Mouse (Mus musculus): ENCODE measurements around the gene Nr4a1. TPM values are rescaled to one million over a fixed set of nuclear protein-coding genes. Genes with fewer than 3 reads are reported as not detected.

Gene Nr4a1
- total RNA-seq, 2 experiments from 2014 or later: 52.2 to 90.7 TPM

DNA sequence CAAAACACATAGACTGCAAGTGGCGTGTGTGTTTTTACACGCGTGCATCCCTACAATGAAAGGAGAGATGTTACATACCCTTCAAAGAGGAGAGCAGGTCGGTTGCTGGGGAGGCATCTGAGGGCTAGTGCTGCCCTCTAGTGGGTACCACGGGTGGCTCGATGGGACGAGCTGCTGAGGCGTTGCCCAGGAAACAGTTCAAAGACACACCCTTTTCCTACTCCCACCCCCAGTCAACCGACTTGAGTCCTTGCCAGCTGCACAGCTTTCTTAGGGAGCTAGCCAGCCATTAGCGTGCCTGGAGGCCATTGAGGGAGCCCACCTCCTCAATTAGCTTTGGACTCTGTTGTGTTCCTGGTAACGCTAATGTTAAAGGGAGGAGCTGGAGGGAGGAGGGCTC, 61.8 kb downstream of the Nr4a1 start:
- peak; percentile 85 for DNase-seq

DNA sequence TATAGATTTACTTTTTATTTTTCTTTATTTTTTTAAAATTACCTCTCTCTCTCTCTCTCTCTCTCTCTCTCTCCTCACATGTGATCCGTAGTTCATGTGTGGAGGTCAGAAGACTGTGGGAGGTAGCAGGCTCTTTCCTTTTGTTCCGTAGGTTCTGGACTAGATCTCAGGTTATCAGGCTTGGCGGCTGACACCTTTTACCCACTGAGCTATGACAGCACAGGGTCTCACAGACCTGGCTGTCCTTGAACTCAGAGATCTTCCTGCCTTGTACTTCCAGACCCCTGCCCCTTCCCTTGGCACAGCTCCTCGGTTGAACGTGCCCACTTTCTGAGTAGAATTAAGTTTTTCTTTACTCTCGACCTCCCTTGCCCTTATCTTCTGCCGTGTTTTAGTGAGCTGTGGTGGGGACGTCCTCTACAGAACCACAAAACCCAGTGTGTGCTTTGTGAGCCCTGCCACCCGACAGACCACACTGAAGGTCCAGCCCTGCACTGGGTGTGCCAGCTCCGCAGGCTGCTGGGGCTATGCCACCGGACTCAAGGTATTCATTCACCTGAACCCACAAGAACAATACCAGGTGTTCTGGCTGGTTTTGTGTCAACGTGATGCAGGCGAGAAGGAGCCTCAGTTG, 62.3 kb downstream of the Nr4a1 start:
- no peak for DNase-seq

GRCm38 (mm10) chr15:101316913-101317813, 63.1 kb downstream of the Nr4a1 start:
- DNase-seq: no peak

DNA sequence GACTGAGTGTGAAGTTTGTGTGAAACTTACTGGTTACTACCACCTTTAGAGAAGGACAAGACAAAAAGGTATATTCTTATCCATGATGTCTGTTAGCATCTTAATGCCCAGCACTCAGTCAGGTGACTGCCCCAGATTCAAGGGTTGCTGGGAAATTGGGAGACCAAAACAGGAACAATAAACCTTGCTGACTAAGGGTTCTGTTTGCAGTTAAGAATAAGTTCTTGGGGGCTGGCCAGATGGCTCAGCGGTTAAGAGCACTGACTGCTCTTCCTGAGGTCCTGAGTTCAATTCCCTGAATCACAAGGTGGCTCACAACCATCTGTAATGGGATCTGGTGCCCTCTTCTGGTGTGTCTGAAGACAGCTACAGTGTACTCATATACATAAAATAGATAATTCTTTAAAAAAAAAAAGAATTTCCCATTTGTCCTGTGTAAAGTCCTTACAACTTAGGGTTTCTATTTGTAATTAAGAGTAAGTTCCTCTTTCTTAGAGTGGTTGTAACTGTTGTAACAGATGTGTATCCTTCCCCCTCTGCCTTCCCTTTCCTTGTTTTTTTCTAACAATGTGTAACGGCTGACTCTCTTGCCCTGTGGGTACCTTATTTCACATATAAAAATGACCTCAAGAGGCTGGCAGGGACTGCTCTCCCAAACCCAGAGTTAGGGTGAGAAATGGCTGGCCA, 63.9 kb downstream of the Nr4a1 start:
- no peak for DNase-seq

- no peak for DNase-seq
These were observed 65.1 kb downstream of the Nr4a1 start for GRCm38 (mm10) chr15:101318889-101319765.

GRCm38 (mm10) chr15:101320010-101320617, 66.0 kb downstream of the Nr4a1 start:
- no peak for DNase-seq

DNA sequence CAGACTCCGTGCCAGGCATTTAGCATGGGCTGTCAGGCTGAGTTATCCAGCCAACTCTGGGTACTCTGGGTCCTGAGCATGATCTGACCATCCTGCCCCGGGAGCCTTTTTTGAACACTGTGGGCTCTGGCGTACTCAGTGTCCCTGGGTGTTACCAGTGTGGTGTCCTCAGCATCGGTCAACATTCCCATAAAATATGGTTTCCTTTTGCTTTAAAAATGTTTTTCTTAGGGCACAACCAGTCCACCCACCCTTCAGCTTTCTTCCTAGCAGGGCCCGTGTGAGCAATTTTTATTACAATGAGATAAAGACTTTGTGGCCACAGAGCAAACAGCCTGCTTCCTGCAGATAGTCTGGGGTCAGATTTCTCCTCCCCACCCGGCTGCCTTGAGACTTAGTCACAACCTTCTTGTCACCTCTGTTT, 66.6 kb downstream of the Nr4a1 start:
- DNase-seq: no peak

DNA sequence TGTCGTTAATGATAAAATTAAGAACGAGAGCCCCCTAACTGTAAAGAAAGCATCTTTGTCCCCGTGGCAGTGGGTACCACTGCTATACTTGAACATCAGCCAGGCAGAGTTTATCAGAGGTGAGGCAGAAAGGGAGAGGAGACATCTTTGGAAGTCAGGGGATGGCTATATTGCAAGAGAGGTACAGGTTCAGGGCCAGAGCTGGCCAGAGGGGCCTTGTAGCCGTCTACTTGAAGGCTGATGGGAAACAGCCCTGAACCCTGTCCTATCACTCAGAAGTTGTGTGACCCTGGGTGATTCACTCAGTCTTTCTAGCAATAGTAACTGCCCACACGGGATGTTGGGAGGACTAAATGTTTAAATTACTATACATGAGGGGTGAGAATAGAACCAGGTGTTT, 67.1 kb downstream of the Nr4a1 start:
- DNase-seq: no peak

DNA sequence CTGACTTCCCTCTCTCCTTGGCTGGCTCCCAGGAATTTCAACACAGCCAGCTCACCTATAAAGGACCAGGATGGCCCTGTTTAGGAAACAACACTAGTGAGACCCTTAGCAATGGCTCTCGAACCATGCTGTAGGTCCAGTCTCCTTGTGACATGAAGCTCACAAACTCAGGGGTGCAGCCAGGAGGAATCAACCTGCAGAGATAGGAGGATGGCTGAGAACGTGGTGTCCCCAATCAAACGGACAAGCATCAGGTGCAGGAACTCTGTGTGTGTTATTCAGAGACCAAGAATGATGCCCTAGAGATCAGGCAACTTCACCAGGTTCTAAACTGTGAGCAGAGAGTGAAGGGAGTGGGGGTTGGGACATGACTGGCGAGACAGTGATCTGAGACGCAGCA, 68.0 kb downstream of the Nr4a1 start:
- DNase-seq: no peak

DNA sequence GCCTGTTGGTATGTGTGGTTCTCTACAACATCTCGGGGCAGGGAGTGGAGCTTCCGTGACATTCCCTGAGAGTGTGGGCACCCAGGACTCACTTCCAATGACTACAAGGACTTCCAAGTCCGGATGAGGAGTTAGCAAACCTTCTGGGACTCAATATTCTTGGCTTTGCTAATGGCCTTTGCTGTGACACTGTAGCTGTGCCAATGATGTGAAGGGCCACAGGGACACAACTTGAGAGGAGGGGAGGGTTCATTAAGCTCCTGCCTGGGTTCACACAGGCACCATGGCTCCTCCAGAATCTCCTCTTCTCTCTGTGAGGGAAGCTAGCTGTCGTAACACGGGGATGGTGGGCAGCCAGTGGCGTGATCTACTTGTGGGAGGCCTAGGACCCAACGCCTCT, 68.6 kb downstream of the Nr4a1 start:
- DNase-seq: no peak

DNA sequence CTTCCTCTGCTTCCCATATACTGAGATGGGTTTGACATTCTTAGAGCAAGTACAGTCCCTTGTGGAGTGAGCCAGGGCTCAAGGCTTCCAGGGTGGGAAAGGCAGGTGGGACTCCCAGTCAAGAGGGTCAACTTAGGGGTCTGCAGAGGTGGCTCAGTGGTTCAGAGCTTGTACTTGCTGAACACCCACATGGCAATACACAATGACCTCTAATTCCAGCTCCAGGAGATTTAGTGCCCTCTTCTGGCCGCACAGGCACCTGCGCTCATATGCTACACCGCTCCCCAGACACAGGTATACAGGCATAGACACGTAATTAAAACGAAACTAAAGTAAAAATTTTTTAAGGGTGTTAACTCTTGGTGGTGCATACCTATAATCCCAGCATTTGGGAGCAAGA, 69.4 kb downstream of the Nr4a1 start:
- no peak for DNase-seq

Other genes starting within 250 kb of the Nr4a1 start
- not detected for gene Gm47841, start 206.9 kb upstream of the Nr4a1 start, total RNA-seq (2021)
- 1 to 10 TPM in 1 of 2 experiments, under 1 TPM in 1; 0.59 to 1.1 TPM for gene Fignl2, start 175.7 kb upstream of the Nr4a1 start, total RNA-seq (2021)
- gene Ankrd33, start 138.5 kb upstream of the Nr4a1 start, total RNA-seq (2021): not detected
- gene Acvrl1, start 125.7 kb upstream of the Nr4a1 start, total RNA-seq (2021): 10 to 100 TPM; 10.7 to 13.0 TPM
- 10 to 100 TPM; 23.0 to 34.4 TPM for gene Acvr1b, start 80.2 kb upstream of the Nr4a1 start, total RNA-seq (2021)
- gene Grasp, start 30.1 kb upstream of the Nr4a1 start, total RNA-seq (2021): 1 to 10 TPM; 4.3 to 5.7 TPM
- gene Atg101, start 30.0 kb downstream of the Nr4a1 start, total RNA-seq (2021): 10 to 100 TPM; 22.3 to 31.3 TPM
- gene 6030408B16Rik, start 38.9 kb downstream of the Nr4a1 start, total RNA-seq (2021): under 1 TPM; 0.31 to 0.32 TPM
- gene Krt80, start 115.9 kb downstream of the Nr4a1 start, total RNA-seq (2021): 1 to 10 TPM; 1.6 to 1.9 TPM
- not detected for gene Krt7, start 156.8 kb downstream of the Nr4a1 start, total RNA-seq (2021)
- gene Krt87, start 184.5 kb downstream of the Nr4a1 start, total RNA-seq (2021): not detected
- not detected for gene Krt88, start 193.5 kb downstream of the Nr4a1 start, total RNA-seq (2021)
- not detected for gene Krt81, start 209.5 kb downstream of the Nr4a1 start, total RNA-seq (2021)
- gene Krt86, start 219.2 kb downstream of the Nr4a1 start, total RNA-seq (2021): not detected
- not detected for gene Krt83, start 237.2 kb downstream of the Nr4a1 start, total RNA-seq (2021)